Mouse (Mus musculus): ENCODE data around the gene Ppp5c. TPM values are rescaled to one million over a fixed set of nuclear protein-coding genes. Genes with fewer than 3 reads are reported as not detected.

Ppp5c gene
- polyA plus RNA-seq, 1 experiment: 359 TPM

- H3K4me3 ChIP-seq (ENCODE audit: control insufficient read depth, insufficient read depth, low read length): no peak overlapping the region
- no peak overlapping the region for H3K27ac ChIP-seq (ENCODE audit: control insufficient read depth, insufficient read depth, low read length)
- peaks cover 32% of the 10 kb centered on the region for H3K4me1 ChIP-seq (replicated peaks; ENCODE audit: control insufficient read depth, insufficient read depth, low read length)
- DNase-seq: no peak
- TF ChIP-seq CTCF (IDR thresholded peaks at IDR 0.05; ENCODE audit: borderline replicate concordance, control insufficient read depth, extremely low read depth, insufficient read depth, low read length, poor library complexity) (no peak), POLR2A (IDR thresholded peaks at IDR 0.05; ENCODE audit: control insufficient read depth, extremely low read depth, insufficient read depth, low read length, poor library complexity) (no peak)
- WGBS: 75% methylated on average over 3 of the region's 3 CpGs
- H3K36me3 ChIP-seq (ENCODE audit: control insufficient read depth, insufficient read depth, low read length): no peaks in the 10 kb centered on the region
- H3K27me3 ChIP-seq (ENCODE audit: control insufficient read depth, insufficient read depth, low read length): no peaks in the 10 kb centered on the region
Measured at GRCm38 (mm10) chr7:16988405-16988804, 39.3 kb downstream of the Ppp5c start.

- WGBS: 69% methylated on average over 7 of the region's 7 CpGs
- H3K4me1 ChIP-seq (replicated peaks; ENCODE audit: control insufficient read depth, insufficient read depth, low read length): peaks cover 36% of the 10 kb centered on the region
- no peak overlapping the region for H3K4me3 ChIP-seq (ENCODE audit: control insufficient read depth, insufficient read depth, low read length)
- no peak overlapping the region for H3K27ac ChIP-seq (ENCODE audit: control insufficient read depth, insufficient read depth, low read length)
- H3K36me3 ChIP-seq (ENCODE audit: control insufficient read depth, insufficient read depth, low read length): no peaks in the 10 kb centered on the region
- DNase-seq: no peak
- no peaks in the 10 kb centered on the region for H3K27me3 ChIP-seq (ENCODE audit: control insufficient read depth, insufficient read depth, low read length)
- TF ChIP-seq CTCF (IDR thresholded peaks at IDR 0.05; ENCODE audit: borderline replicate concordance, control insufficient read depth, extremely low read depth, insufficient read depth, low read length, poor library complexity): no peak
- no peak for TF ChIP-seq POLR2A (IDR thresholded peaks at IDR 0.05; ENCODE audit: control insufficient read depth, extremely low read depth, insufficient read depth, low read length, poor library complexity)
Measured at GRCm38 (mm10) chr7:16987541-16988149, 40.1 kb downstream of the Ppp5c start.

- DNase-seq: peak; percentile 88
- no peak within 1 kb of the TSS for H3K27ac ChIP-seq (ENCODE audit: control insufficient read depth, insufficient read depth, low read length)
- H3K4me1 ChIP-seq (replicated peaks; ENCODE audit: control insufficient read depth, insufficient read depth, low read length): peaks cover 23% of the 10 kb centered on the region
- H3K4me3 ChIP-seq (ENCODE audit: control insufficient read depth, insufficient read depth, low read length): peak within 1 kb of the TSS; percentile 31
- 39% methylated on average over 26 of the region's 26 CpGs for WGBS
- TF ChIP-seq POLR2A (IDR thresholded peaks at IDR 0.05; ENCODE audit: control insufficient read depth, extremely low read depth, insufficient read depth, low read length, poor library complexity) (no peak), CTCF (IDR thresholded peaks at IDR 0.05; ENCODE audit: borderline replicate concordance, control insufficient read depth, extremely low read depth, insufficient read depth, low read length, poor library complexity) (no peak)
- no peaks in the 10 kb centered on the region for H3K36me3 ChIP-seq (ENCODE audit: control insufficient read depth, insufficient read depth, low read length)
- H3K27me3 ChIP-seq (ENCODE audit: control insufficient read depth, insufficient read depth, low read length): no peaks in the 10 kb centered on the region
Measured at GRCm38 (mm10) chr7:16982859-16983568, 44.7 kb downstream of the Ppp5c start, which contains the start of gene Gm42372. TSS of gene Gm42372 (plus strand) at chr7:16983086.

- 2% methylated on average over 12 of the region's 12 CpGs for WGBS
- peak overlapping the region; percentile 85 for H3K27ac ChIP-seq (ENCODE audit: control insufficient read depth, insufficient read depth, low read length)
- 0 out of 2 replicates have a peak, but pooled peaks have one; percentile 21 for TF ChIP-seq POLR2A (IDR thresholded peaks at IDR 0.05; ENCODE audit: control insufficient read depth, extremely low read depth, insufficient read depth, low read length, poor library complexity)
- TF ChIP-seq CTCF (IDR thresholded peaks at IDR 0.05; ENCODE audit: borderline replicate concordance, control insufficient read depth, extremely low read depth, insufficient read depth, low read length, poor library complexity): no peak
- DNase-seq: peak; percentile 83
- peak overlapping the region; percentile 13 for H3K4me3 ChIP-seq (ENCODE audit: control insufficient read depth, insufficient read depth, low read length)
- peaks cover 23% of the 10 kb centered on the region for H3K4me1 ChIP-seq (replicated peaks; ENCODE audit: control insufficient read depth, insufficient read depth, low read length)
- no peaks in the 10 kb centered on the region for H3K27me3 ChIP-seq (ENCODE audit: control insufficient read depth, insufficient read depth, low read length)
- no peaks in the 10 kb centered on the region for H3K36me3 ChIP-seq (ENCODE audit: control insufficient read depth, insufficient read depth, low read length)
Measured at GRCm38 (mm10) chr7:16980348-16980747, 47.4 kb downstream of the Ppp5c start.

GRCm38 (mm10) chr7:16978593-16978992 lies 49.1 kb downstream of the Ppp5c start:
- no peak for TF ChIP-seq CTCF (IDR thresholded peaks at IDR 0.05; ENCODE audit: borderline replicate concordance, control insufficient read depth, extremely low read depth, insufficient read depth, low read length, poor library complexity)
- no peak for TF ChIP-seq POLR2A (IDR thresholded peaks at IDR 0.05; ENCODE audit: control insufficient read depth, extremely low read depth, insufficient read depth, low read length, poor library complexity)
- peaks cover 19% of the 10 kb centered on the region for H3K4me1 ChIP-seq (replicated peaks; ENCODE audit: control insufficient read depth, insufficient read depth, low read length)
- no peak overlapping the region for H3K4me3 ChIP-seq (ENCODE audit: control insufficient read depth, insufficient read depth, low read length)
- DNase-seq: no peak
- WGBS: 96% methylated on average over 3 of the region's 3 CpGs
- no peaks in the 10 kb centered on the region for H3K36me3 ChIP-seq (ENCODE audit: control insufficient read depth, insufficient read depth, low read length)
- H3K27ac ChIP-seq (ENCODE audit: control insufficient read depth, insufficient read depth, low read length): no peak overlapping the region
- no peaks in the 10 kb centered on the region for H3K27me3 ChIP-seq (ENCODE audit: control insufficient read depth, insufficient read depth, low read length)

GRCm38 (mm10) chr7:16978173-16978572 lies 49.6 kb downstream of the Ppp5c start:
- Histone ChIP-seq H3K27ac (ENCODE audit: control insufficient read depth, insufficient read depth, low read length) (no peak overlapping the region), H3K4me1 (replicated peaks; ENCODE audit: control insufficient read depth, insufficient read depth, low read length) (peaks cover 15% of the 10 kb centered on the region), H3K27me3 (ENCODE audit: control insufficient read depth, insufficient read depth, low read length) (no peaks in the 10 kb centered on the region), H3K36me3 (ENCODE audit: control insufficient read depth, insufficient read depth, low read length) (no peaks in the 10 kb centered on the region), H3K4me3 (ENCODE audit: control insufficient read depth, insufficient read depth, low read length) (no peak overlapping the region)
- TF ChIP-seq CTCF (IDR thresholded peaks at IDR 0.05; ENCODE audit: borderline replicate concordance, control insufficient read depth, extremely low read depth, insufficient read depth, low read length, poor library complexity) (no peak), POLR2A (IDR thresholded peaks at IDR 0.05; ENCODE audit: control insufficient read depth, extremely low read depth, insufficient read depth, low read length, poor library complexity) (no peak)
- 90% methylated on average over 6 of the region's 6 CpGs for WGBS
- DNase-seq: no peak
